Mouse (Mus musculus): ENCODE results near the gene Cog8.

- TF ChIP-seq CTCF (IDR thresholded peaks at IDR 0.05; ENCODE audit: low read depth, low read length) = peak; percentile 98
- TF ChIP-seq POLR2A (IDR thresholded peaks at IDR 0.05; ENCODE audit: borderline replicate concordance, low read depth, low read length) = no peak
These were observed 54.0 kb downstream of the Cog8 start for GRCm38 (mm10) chr8:107002532-107002931.

Measured in bone marrow macrophage, adult 2 months (primary cell).